Mouse (Mus musculus): Measurements from ENCODE around the gene Dhx9. TPM values are rescaled to one million over a fixed set of nuclear protein-coding genes. Genes with fewer than 3 reads are reported as not detected.

Dhx9 gene
- polyA plus RNA-seq (2012; rRNA removed) = 165 and 191 TPM in 2 replicates

GRCm38 (mm10) chr1:153487500-153487879 is at the start of gene Dhx9:
TSS of gene Dhx9 (minus strand) at chr1:153487660.

GRCm38 (mm10) chr1:153424770-153425584 is 62.5 kb downstream of the Dhx9 start, which contains the start of gene Shcbp1l:
TSS of gene Shcbp1l (plus strand) at chr1:153425162.

Other genes starting within 250 kb of the Dhx9 start
- 42.3 and 58.2 TPM in 2 replicates for gene Lamc1, start 154.9 kb downstream of the Dhx9 start, polyA plus RNA-seq (2012; rRNA removed)
- 1.3 and 1.5 TPM in 2 replicates for gene Shcbp1l, start 62.5 kb downstream of the Dhx9 start, polyA plus RNA-seq (2012; rRNA removed)
- gene Npl, start 62.4 kb upstream of the Dhx9 start, polyA plus RNA-seq (2012; rRNA removed) = 7.0 and 7.1 TPM in 2 replicates
- 25.2 and 25.9 TPM in 2 replicates for gene Rgs8, start 165.4 kb upstream of the Dhx9 start, polyA plus RNA-seq (2012; rRNA removed)